Mouse (Mus musculus) cortical plate, adult 2 months (tissue): ENCODE measurements around the gene Pbxip1.

ENCODE experiments used
- CTCF ChIP-seq: fragments of 200-500 bp; IDR thresholded peaks from 2 replicates; pipeline ENCODE4 v1.5.1; 2011; ENCODE audit warnings: mild to moderate bottlenecking, control low read depth, low read length; ENCODE audit not compliant: insufficient read depth; ENCODE audit errors: extremely low read depth
- POLR2A ChIP-seq: fragments of 200-500 bp; IDR thresholded peaks from 2 replicates; pipeline ENCODE4 v1.6.1; 2011; ENCODE audit warnings: mild to moderate bottlenecking, low read length, control low read depth; ENCODE audit not compliant: insufficient read depth; ENCODE audit errors: extremely low read depth

- TF ChIP-seq POLR2A = no peak
- TF ChIP-seq CTCF = no peak
Measured at GRCm38 (mm10) chr3:89424416-89425140, 11.9 kb upstream of the Pbxip1 start.
